Mouse (Mus musculus) embryo, embryonic 10 days (tissue): ENCODE data around the gene Srp68.

Experiments used
- DNase-seq: peaks from one replicate; pipeline ENCODE4 v3.0.0-alpha.2; 2015; ENCODE audit warnings: low spot score

Gene Srp68

GRCm38 (mm10) chr11:116208660-116209059, 65.4 kb downstream of the Srp68 start:
- DNase-seq, result no peak

GRCm38 (mm10) chr11:116206678-116207077, 67.3 kb downstream of the Srp68 start:
- DNase-seq, result no peak

GRCm38 (mm10) chr11:116203150-116203549, 70.9 kb downstream of the Srp68 start:
- no peak for DNase-seq

- no peak for DNase-seq
These were observed 72.9 kb downstream of the Srp68 start for GRCm38 (mm10) chr11:116201151-116201550.

GRCm38 (mm10) chr11:116198639-116199531, 75.1 kb downstream of the Srp68 start, which contains the start of the genes Ten1 and Acox1:
TSS of gene Ten1 (plus strand) at chr11:116198855.
TSS of gene Acox1 (minus strand) at chr11:116199045.
- peak; percentile 97 for DNase-seq

GRCm38 (mm10) chr11:116198132-116198531, 75.9 kb downstream of the Srp68 start:
- no peak for DNase-seq

- DNase-seq, result no peak
These were observed 76.5 kb downstream of the Srp68 start for GRCm38 (mm10) chr11:116197584-116197906.

- DNase-seq, result no peak
These were observed 77.0 kb downstream of the Srp68 start for GRCm38 (mm10) chr11:116196866-116197583.

GRCm38 (mm10) chr11:116196336-116196735, 77.7 kb downstream of the Srp68 start:
- no peak for DNase-seq

GRCm38 (mm10) chr11:116195252-116195651, 78.8 kb downstream of the Srp68 start:
- DNase-seq, result no peak
